Mouse (Mus musculus) hindbrain, embryonic 12.5 days (tissue): Measurements from ENCODE around the gene Tedc1. TPM values are rescaled to one million over a fixed set of nuclear protein-coding genes. Genes with fewer than 3 reads are reported as not detected.

Source experiments
- ATAC-seq: fragments of 200-750 bp; cut with Nextera tagmentation; 2 replicates; pipeline ENCODE4 v1.8.0; 2017; ENCODE audit warnings: moderate TSS enrichment; ENCODE audit not compliant: low FRiP score
- H3K27ac ChIP-seq: fragments of 300-500 bp; sonication (generic); 2 replicates; pipeline ENCODE4 v1.5.1; 2016; ENCODE audit warnings: mild to moderate bottlenecking
- H3K27me3 ChIP-seq: fragments of 300-500 bp; sonication (generic); 2 replicates; pipeline ENCODE4 v1.6.1; 2016; ENCODE audit warnings: mild to moderate bottlenecking
- H3K36me3 ChIP-seq: fragments of 300-500 bp; sonication (generic); 2 replicates; pipeline ENCODE4 v1.6.1; 2016; ENCODE audit warnings: mild to moderate bottlenecking
- H3K4me1 ChIP-seq: fragments of 300-500 bp; sonication (generic); 2 replicates; pipeline ENCODE4 v1.6.1; 2016
- H3K4me2 ChIP-seq: fragments of 300-500 bp; sonication (generic); replicated peaks from 2 replicates; pipeline ENCODE4 v1.6.1; 2016; ENCODE audit warnings: mild to moderate bottlenecking
- H3K4me3 ChIP-seq: fragments of 300-500 bp; sonication (generic); 2 replicates; pipeline ENCODE4 v1.5.1; 2016; ENCODE audit warnings: mild to moderate bottlenecking
- H3K9ac ChIP-seq: fragments of 300-500 bp; sonication (generic); 2 replicates; pipeline ENCODE4 v1.6.1; 2016; ENCODE audit warnings: mild to moderate bottlenecking, moderate library complexity
- H3K9me3 ChIP-seq: fragments of 300-500 bp; sonication (generic); replicated peaks from 2 replicates; pipeline ENCODE4 v1.6.1; 2016; ENCODE audit warnings: mild to moderate bottlenecking
- WGBS: fragments of 180-500 bp; shearing (Covaris S2); methylation state at CpG from one replicate; pipeline ENCODE4 v1.1.7; 2016; 5-methylcytosine and 5-hydroxymethylcytosine counted together
- polyA plus RNA-seq: library from polyadenylated mRNA; unstranded; fragments of >200 nt; fragmentation: Nextera tagmentation; extraction: Ambion mirVana; gene quantifications from 2 replicates; pipeline ENCODE4 v1.2.1, GENCODE M21; 2016

The Tedc1 gene
- polyA plus RNA-seq, 1 experiment from 2014 or later = 38.5 TPM

DNA sequence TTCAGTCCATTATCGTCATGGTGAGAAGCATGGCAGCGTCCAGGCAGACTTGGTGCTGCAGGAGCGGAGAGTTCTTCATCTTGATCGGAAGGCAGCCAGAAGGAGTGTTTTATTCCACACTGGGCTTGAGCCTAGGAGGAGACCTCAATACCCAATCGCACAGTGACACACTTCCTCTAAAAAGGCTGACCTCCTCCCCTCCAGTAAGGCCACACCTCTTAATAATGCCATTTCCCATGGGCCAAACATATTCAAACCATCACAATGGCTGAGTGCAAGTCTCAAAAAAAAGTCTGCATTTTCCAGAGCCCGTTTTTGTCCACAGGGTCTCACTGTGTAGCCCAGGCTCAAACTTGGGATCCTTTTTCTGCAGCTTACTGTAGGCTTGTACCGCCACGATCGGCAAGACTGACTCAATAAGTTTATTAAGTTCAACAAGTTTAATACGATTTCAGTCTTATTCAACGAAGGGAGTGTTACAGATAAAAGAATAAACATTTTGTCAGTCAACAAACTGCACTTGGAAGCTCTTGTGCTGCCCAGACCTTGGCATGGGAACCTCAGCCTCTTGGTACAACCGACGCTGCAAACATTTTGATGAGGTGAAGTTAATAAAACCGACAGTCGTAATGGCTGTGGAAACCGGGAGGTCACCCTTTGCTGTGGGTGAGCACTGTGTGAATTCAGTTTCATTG, 58.9 kb downstream of the Tedc1 start:
- Histone ChIP-seq H3K9ac (no peak overlapping the region), H3K4me3 (no peak overlapping the region), H3K27me3 (no peaks in the 10 kb centered on the region), H3K36me3 (no peaks in the 10 kb centered on the region), H3K27ac (no peak overlapping the region), H3K9me3 (no peaks in the 10 kb centered on the region), H3K4me2 (no peak overlapping the region), H3K4me1 (no peaks in the 10 kb centered on the region)
- no peak for ATAC-seq
- WGBS = 86% methylated on average over 16 of the region's 16 CpGs

Other genes with a start within 250 kb of the Tedc1 start
- 9.4 and 10.3 TPM in 2 replicates for gene Jag2, start 226.6 kb upstream of the Tedc1 start, polyA plus RNA-seq
- 51.5 and 65.9 TPM in 2 replicates for gene Nudt14, start 214.3 kb upstream of the Tedc1 start, polyA plus RNA-seq
- 34.5 and 34.8 TPM in 2 replicates for gene Btbd6, start 179.9 kb upstream of the Tedc1 start, polyA plus RNA-seq
- gene Brf1, start 155.7 kb upstream of the Tedc1 start, polyA plus RNA-seq = 72.4 and 75.5 TPM in 2 replicates
- 29.2 and 29.4 TPM in 2 replicates for gene Pacs2, start 141.9 kb upstream of the Tedc1 start, polyA plus RNA-seq
- not detected in 2 replicates for gene Tex22, start 81.9 kb upstream of the Tedc1 start, polyA plus RNA-seq
- 16.9 and 18.9 TPM in 2 replicates for gene Mta1, start 58.1 kb upstream of the Tedc1 start, polyA plus RNA-seq
- gene Crip2, start 16.2 kb upstream of the Tedc1 start, polyA plus RNA-seq = 217 and 245 TPM in 2 replicates
- gene Crip1, start 10.1 kb upstream of the Tedc1 start, polyA plus RNA-seq = 84.5 and 90.8 TPM in 2 replicates
- gene Tmem121, start 29.5 kb downstream of the Tedc1 start, polyA plus RNA-seq = 22.9 and 23.2 TPM in 2 replicates